Mouse (Mus musculus) liver, embryonic 14.5 days (tissue): ENCODE data around the gene Cabp1.

Experiments
- CTCF ChIP-seq: IDR thresholded peaks from 2 replicates; pipeline ENCODE4 v1.5.1; 2016; ENCODE audit warnings: antibody characterized with exemption, low read depth, control low read depth
- EP300 ChIP-seq: IDR thresholded peaks from 2 replicates; pipeline ENCODE4 v1.6.1; 2016; ENCODE audit warnings: antibody characterized with exemption, low read depth

DNA sequence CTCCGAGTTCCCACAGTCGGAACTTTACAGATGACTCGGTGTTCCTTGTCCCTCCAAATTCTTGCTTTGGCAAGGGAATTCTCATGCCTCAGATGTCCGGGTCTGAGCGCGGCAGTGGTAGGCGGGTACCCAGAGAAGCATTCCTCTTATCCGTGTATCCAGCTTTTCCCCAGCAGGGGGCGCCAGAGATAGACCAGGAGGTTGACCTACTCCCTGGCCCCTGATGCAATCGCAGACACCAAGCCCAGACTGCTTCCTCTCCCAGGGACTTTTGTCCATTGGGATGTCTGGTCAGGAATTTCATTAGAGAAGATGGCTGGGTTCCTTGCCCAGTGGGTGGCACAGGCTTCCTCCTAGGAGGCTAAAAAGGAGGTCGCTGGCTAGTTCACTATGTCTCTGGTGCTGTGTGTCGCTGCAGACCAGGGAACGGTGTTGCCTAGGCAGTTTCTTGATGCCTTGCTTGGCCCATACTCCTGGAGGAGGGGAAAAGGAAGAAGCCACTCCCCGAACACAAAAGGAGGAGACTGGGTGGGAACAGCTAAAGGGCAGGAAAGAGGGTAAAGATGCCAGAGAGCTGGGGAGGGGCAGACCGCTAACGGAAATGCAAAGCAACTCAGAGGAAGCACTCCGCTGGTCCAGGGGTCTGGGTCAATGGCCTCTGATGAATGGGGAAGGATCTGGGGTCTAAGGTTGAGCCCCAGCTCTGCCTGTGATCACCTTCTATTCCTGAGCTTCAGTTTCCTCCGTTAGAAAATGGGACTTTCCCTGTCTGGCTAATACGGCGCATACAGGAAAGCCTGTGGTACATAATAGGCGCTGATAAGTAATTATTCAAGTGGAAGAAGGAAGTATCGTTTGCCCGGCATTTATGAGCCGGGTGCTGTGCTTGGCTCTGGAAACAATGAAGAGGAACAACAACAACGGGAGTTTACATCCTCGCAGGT, 6.7 kb downstream of the Cabp1 start:
- TF ChIP-seq CTCF (peak; percentile 95), EP300 (no peak)
